Mouse (Mus musculus) kidney, postnatal 25 days (tissue): ENCODE measurements around the gene Smim12.
A peak's percentile ranks its signal among the peaks of the same experiment; 100 is the strongest.

Experiments
- DNase-seq, 2 experiments: peaks; one replicate each; pipeline ENCODE4 v3.0.0; 2021; ENCODE audit warnings: mixed read lengths in 2 of 2

Gene Smim12

DNA sequence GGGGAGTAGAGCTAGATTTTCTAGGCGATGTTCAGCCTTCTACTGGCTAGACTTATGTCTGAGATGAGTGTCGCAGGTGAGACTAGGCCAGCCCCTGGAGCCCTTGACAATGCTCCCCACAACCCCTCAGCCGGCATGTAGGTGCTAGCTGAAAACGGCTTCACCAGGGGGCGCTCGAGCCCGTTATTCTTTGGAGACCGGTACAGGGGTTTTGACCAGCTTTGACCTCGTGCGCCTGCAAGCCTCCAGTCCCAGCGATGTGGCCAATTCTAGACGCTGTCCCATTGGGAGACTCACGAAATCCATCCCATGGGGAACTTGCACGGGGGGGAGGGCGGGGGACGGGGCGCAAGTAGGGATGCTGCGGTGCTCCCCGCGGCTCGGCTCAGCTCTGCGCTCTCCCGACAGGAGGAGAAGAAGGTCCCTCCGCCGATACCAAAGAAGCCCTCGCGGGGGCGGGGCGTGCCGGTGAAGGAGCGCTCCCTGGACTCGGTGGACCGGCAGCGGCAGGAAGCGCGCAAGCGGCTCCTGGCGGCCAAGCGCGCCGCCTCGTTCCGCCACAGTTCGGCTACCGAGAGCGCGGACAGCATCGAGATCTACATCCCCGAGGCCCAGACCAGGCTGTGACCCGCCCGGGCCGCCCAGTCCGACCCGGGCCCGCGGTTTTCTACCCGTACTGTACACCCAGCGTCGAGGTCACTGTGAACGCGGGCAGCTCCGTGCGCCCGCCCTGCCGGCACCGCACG is 7.7 kb upstream of the Smim12 start:
- peak; percentile 90 to 96 for DNase-seq

DNA sequence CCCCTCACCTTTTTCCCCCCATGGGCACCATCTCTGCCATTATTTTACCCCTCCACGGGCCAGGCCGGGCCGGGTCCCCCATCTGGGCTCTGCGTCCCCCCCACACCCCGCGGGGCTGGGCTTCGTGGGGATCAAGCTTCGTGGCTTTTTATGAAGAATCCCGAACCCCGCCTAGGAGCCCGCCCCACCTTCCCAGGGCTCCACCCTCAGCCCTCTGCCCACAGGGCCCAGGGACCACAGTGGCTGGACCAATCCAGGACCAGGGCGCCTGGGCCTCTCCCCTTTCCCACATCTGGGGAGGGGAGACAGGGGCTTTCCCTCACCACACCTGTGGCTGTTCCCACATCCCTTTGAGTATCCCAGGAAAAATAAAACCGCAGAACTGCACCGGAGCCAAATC is 7.0 kb upstream of the Smim12 start:
- peak in 1 of 2 experiments; percentile 47 for DNase-seq

DNA sequence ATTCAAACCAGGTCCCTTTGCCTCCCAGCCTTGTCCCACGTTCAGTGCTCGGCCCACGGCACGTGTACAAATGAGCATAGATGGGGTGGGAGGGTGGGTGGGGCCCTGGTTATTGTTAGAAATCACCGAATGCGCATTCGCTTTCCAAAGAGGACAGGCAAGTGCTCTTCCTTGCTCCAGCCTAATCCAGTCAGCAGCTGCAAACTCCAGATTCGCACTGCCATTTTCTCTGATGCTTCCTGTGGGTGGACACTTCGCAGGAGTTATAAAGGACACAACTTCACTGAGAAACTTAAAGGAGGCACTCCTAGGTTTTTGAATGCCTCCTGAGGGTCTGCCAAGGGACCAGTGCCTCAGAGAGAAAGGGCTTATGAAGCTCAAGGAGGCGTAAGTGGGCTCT is 6.3 kb upstream of the Smim12 start:
- DNase-seq = no peak

DNA sequence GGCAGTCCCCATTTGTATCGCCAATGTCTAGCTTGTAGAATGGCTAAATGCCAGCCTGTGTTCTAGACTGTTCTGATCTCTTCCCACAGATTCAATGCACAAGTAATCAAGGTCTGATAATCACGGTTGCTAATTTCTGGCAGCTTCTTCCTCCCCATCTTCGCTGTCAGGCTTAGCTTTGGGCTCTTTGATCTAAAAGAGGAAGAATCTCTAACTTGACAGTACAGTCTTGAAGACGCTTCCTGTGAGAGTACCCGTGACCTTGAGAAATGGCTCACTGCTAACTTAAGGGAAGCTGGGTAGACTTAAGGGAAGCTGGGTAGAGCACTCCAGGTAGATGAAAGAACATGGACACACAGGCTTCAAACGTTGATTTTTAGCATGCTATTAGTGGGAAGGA is 888 bp upstream of the Smim12 start:
- DNase-seq = no peak

DNA sequence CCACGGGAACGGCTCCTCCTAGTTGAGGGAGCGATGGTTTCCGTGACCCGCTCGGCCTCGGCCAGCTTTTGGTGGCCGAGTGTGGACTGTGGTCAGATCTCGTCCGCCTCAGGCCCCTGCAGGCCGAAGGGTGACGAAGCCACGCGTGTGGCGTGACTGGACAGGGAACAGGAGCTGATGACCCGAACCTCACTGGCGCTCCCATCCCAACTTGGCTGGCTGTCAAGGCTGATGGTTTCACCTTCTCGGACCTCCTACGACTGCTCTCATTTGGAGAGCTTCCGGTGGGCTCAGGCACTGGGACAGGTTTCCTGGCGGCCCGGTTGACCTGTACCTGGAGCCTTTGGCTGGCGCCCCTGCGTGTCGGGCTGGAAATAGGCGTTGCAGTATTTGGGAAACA is 369 bp downstream of the Smim12 start:
- DNase-seq = no peak

DNA sequence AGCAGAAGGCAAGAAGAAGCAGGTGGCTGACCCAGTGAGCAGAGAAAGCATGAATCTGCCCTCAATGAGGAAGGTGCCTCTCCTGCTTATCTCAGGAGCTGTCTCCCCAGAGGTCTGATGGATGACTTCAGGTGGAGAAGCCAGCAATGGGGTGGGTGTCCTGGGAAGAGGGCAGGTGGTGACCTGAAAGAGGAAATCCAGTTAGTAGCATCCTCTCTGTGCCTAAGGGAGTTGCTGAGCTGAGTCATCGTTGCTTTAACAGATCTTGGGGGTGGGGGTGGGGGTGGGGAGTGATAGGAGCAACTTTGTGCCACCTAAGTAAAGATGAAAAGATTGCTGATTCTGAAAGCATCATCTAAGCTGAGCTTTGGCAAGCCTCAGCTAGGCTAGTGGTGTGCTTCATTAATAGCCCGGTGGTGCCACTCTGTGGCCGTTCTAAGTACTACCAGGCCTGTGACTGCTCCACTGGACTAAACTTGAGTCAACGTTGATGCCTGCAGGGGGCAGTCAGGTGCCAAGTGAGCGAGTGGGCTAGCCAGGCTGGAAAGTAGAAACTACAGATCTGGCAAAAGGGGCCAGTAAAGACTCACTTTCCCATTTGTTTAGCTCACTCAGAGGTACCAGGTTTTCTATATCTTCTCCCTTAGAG is 6.2 kb downstream of the Smim12 start:
- DNase-seq = peak; percentile 95 to 100

DNA sequence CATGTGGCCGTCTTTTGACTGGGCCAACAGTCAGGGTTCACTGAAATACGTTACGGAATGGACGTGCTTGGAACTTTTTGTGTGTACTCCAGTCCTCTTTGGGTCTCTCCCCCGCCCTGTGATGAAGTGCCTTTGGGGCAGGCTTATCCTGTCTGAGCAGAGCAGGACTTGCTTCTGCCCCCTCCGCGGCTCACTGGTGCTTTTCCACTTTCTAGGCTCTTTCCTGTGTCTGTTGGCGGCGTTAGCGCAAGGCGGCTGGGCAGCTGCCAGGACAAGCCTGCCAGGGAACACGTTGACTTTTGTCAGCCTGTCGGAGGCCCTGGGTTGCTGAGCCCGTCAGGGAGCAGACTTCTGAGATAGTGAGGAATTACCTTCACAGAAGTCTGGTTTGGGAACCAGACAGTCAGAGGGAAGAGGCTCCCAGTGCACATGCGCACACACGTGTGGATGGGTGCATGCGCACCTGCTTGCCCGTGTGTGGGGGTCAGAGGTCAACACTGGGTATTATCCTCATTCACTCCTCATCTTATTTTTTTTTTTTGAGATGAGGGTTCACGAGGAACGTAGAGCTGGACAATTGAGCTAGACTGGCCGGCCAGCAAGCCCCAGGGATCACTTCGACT is 8.5 kb downstream of the Smim12 start:
- peak; percentile 82 to 89 for DNase-seq

DNA sequence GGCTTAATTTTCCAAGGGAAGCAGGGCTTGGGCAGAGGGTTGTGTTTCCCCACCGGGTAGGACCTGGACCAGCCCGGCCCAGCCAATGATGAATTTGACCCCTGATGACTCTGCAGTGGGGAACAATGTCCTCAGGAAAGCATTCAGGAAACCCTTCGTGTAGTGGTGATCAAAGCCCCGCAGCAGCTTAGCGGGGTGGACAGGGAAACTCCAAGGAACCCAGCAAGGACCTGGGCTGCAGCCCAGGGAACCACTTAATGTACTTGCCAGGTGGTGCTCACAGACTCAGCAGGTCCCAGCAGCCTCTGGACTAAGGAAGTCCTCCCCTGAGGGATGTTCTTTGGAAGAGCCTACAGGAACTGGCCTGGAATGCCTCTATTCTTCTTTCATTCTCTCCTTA is 13.2 kb downstream of the Smim12 start:
- DNase-seq = peak in 1 of 2 experiments; percentile 45

DNA sequence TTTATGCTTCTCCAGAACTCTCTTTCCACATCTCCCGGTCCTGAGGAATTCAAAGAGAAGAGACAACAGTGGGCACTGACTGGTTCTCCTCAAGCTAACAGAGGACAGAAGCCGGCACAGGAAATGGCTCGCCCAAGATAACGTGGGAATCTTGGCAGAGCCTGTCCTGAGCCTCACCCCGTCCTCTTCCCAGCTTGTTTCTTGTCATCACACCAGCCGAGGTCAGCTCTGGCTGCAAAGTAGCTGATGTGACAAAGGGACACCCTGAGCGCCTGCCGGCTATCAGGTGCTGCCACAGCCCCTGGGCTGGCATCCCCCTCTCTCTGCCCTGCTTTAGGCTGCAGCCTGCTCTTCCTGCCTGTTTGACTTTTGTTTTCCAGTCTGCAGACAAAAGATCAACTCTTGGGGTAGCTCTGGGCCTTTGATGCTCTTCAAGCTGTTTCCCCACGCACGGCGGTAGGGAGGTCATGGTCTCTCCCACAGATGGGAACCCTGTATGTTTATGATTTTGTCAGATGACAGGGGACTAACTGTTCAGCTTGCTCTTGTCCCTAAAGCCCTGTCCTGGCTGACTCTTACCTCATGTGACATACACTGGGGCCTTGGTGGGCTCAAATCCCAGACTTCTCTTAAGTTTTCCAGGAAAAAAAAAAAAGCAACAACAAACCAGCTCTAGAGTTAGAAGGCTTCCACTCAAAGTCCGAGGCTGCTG is 14.8 kb downstream of the Smim12 start:
- DNase-seq = peak in 1 of 2 experiments; percentile 54

DNA sequence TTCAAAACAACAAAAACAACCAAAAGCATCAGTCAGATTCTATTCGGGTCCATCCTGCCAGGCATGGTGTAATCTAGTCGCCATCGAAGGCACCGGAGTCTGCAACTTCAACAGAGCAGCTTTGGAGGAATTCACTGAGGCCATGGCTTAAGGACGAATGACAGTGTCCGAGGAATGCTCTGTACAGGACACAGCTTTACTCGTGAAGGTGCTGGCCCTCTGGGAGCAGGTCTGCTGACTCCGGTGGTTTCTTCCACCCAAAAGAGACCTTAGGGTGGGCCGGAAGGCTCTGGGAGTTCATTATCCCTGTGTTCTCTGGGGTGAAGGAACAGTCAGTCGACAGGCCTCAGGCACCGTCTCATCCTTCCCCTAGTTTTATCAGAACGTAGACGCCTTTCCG is 18.0 kb downstream of the Smim12 start:
- no peak for DNase-seq

DNA sequence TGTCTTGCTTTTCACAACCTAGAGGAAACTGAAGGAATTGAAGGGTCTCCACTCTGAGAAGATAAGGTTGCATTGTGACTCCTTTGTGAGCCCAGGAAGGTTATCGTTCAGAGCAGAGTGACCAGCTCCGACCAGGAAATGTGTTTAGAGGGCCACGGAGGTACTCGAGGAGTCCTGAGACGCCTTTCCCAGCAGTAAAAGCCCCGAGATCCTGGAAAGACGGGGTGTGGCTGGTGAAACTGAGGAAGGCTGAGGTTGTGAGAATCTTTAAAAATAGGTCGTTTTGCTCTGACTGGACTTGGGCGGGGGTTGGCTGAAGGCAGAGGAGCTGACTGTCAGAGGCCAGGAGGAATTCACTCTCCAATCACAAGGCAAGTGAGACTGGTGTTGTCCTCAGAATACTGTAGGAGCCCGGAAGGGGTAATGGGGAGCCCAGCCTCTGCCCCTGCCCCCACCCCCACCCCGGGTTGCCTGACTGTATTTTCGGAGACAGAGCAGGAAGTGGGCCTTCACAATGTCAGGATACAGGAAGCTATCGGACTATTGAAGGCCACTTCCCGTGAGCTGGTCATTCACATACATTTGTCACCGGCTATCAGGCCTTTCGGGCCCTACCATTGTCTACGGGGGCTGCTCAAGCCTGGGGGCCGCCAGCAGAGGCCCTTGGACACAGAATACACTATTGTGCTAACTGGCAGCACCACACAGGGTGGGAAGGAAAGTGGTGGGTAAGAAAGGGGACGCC is 20.0 kb downstream of the Smim12 start:
- DNase-seq = peak; percentile 20 to 65

DNA sequence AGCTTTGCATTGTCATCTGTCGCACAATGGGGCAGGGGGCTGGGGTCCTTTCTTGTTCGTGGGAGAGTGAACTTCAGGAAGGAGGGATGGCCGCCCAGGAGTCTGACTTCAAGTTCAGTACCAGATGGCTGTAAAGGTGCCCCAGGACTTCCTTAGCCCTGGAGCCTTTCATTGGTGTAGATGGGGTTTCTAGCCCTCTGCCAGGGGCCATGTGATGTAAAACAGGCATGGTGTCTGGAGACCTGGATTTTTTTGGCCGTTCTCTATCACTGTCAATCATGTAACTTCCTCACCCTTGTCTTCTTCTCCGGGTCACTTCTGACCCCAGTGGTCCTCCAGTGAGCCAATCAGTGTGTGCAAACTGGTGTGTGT is 20.6 kb downstream of the Smim12 start:
- DNase-seq = no peak

DNA sequence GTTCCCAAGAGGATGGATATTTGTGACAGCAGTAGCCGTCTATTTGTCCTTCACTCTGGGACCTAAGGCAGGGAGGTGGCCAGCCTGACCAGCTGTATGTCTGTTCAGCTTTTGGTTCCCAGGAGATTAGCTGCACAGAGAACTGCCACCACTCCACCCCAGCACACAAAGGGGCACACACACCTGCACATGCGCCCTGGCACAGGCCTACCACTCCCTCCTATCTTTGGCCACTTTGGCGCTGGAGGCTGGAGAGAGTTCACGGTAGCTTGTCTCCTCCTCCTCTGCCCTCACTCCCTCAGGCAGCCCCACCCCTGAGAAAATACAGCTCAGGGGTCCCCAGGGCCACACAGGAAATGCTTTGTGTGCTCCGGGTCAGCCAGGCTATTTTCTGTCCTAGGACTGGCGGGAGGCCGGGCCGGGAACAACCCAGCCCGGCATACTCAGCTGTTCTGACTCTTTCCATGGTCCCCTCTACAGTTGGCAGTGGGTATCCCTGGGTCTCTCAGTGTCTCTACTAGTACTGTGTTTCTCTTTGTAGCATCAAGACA is 34.9 kb downstream of the Smim12 start:
- DNase-seq = peak; percentile 45 to 74

DNA sequence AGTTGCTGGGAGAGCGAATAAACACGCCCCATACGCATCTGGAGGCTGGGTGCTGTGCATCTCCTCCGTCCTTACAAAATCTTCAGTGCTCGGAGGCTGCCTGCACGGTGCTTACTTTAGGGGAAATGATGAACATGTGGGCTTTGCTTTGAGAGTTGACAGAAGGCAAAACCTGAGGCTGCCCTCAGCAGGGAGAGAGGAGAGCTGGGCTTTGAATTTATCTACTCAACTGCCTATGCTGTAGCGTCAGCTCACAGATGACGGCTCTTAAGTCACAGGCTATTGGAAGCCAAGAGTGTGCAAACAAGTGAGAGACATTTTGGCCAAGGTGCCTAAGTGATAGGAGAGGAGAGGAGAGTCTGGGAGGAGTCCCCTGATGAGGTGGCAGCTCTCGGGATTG is 35.7 kb downstream of the Smim12 start:
- DNase-seq = no peak

DNA sequence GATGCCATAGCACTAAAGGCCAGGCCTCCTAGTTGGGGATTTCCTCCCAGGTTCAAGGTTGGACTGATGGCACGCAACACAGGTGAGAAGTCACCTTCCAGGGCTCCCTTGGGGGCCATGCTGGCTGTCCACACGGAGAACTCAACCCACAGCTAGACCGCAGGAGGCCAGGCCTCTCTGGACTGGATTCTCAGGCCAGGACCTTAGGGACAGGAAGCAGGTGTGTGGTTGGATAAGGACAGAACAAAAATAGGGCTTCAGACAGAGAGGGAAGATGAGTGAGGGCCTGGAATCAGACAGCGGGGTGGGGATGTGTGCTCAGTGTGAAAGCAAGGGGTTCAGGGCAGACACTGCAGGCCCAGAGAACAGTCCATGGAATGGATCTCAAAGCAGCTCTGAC is 43.3 kb downstream of the Smim12 start:
- DNase-seq = no peak

DNA sequence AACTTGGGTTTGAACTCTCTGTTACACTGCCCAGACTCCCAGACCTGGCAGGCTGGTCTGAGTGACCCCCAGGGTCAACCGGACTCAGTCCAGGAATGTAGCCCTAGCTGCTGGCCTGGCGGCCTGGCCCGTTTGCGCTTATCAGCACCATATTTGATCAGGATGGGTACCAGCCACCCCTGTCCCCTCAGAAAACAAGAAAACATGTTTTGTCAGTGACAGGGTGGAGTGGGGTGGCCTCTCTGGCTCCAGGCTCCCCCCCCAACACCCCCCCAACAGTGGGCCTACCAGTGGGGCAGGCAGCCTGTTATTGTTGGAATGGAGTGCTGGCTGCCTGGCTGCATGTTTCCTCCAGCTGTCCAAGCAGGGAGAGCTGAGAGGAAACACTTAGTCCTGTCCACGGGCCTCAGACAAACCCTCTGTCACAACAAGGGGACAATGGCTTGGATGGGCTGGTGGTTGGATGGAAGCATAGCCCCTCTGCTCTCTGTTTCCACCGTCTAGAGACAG is 45.5 kb downstream of the Smim12 start:
- peak; percentile 31 to 59 for DNase-seq

DNA sequence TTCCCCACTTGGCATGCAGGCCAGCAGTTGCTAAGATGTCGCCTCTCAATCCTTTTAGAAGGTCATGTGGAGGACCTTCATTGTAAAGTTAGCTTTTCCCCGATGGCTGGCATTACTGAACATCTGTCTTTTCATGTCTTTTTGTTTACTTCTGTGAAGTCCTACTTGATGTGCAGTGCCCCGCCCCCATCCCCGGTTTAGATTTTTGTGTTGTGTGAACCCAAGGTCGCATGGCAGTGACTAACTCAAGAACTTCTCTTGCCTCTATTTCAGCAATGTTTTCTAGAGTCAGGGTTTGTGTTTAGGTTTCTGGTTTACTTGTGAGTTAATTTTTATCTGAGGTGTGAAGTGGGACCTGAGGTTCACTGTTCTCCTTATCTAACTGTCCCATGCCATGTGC is 49.0 kb downstream of the Smim12 start:
- DNase-seq = no peak
